Mouse (Mus musculus): ENCODE data around the gene Tmem200b.

DNA sequence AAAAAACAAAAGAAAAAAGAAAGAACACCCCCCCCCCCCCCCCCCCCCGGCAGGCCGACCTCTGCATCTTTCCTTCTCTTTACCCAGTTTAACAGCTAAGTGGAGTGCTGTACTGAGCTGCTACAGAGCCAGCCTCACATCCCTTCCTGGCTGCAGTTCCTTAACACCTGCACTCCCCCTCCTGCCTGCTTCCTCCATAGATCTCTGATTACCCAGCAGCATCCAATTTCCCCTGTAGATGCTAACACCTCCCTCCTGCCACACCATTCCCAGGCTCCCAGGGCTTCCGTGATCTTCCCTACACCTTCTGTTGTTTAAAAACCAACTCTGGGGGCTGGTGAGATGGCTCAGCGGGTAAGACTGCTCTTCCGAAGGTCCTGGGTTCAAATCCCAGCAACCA is 10.1 kb upstream of the Tmem200b start:
- no peak for TF ChIP-seq POLR2A (IDR thresholded peaks at IDR 0.05; ENCODE audit: insufficient read depth, low read depth, low read length)
- no peak for TF ChIP-seq CTCF (IDR thresholded peaks at IDR 0.05; ENCODE audit: insufficient read depth, low read depth, low read length)

All from olfactory bulb, adult 2 months (tissue).